Mouse (Mus musculus) kidney, postnatal 0 days (tissue): Measurements from ENCODE around the gene Arid1b. TPM values are rescaled to one million over a fixed set of nuclear protein-coding genes. Genes with fewer than 3 reads are reported as not detected.

Experiments used
- ATAC-seq: fragments of 200-750 bp; cut with Nextera tagmentation; replicated peaks from 2 replicates; pipeline ENCODE4 v1.8.0; 2017; ENCODE audit warnings: low read depth, moderate number of reproducible peaks, moderate TSS enrichment, moderate library complexity; ENCODE audit not compliant: low FRiP score
- DNase-seq: peaks from one replicate; pipeline ENCODE4 v3.0.0-alpha.2; 2016; ENCODE audit warnings: low spot score
- H3K27ac ChIP-seq: fragments of 300-500 bp; sonication (generic); 2 replicates; pipeline ENCODE4 v1.5.1; 2014; ENCODE audit warnings: mild to moderate bottlenecking
- H3K27me3 ChIP-seq: fragments of 300-500 bp; sonication (generic); 2 replicates; pipeline ENCODE4 v1.6.1; 2014; ENCODE audit warnings: low read length, mixed read lengths; ENCODE audit not compliant: insufficient read depth
- H3K36me3 ChIP-seq: fragments of 300-500 bp; sonication (generic); 2 replicates; pipeline ENCODE4 v1.6.1; 2014; ENCODE audit warnings: low read length, mixed read lengths; ENCODE audit not compliant: insufficient read depth
- H3K4me1 ChIP-seq: fragments of 300-500 bp; sonication (generic); replicated peaks from 2 replicates; pipeline ENCODE4 v1.6.1; 2014; ENCODE audit warnings: antibody characterized with exemption, low read length, mixed read lengths; ENCODE audit not compliant: insufficient read depth
- H3K4me2 ChIP-seq: fragments of 300-500 bp; sonication (generic); 2 replicates; pipeline ENCODE4 v1.6.1; 2014; ENCODE audit warnings: mild to moderate bottlenecking, low read length, moderate library complexity, mixed read lengths
- H3K4me3 ChIP-seq: fragments of 300-500 bp; sonication (generic); replicated peaks from 2 replicates; pipeline ENCODE4 v1.5.1; 2014; ENCODE audit warnings: low read depth, low read length
- H3K9ac ChIP-seq: fragments of 300-500 bp; sonication (generic); 2 replicates; pipeline ENCODE4 v1.6.1; 2014; ENCODE audit warnings: low read depth, low read length
- H3K9me3 ChIP-seq: fragments of 300-500 bp; sonication (generic); replicated peaks from 2 replicates; pipeline ENCODE4 v1.6.1; 2016; ENCODE audit warnings: low read length, inconsistent platforms, mixed read lengths
- CTCF ChIP-seq: IDR thresholded peaks from 2 replicates; pipeline ENCODE4 v1.5.1; 2016; ENCODE audit warnings: antibody characterized with exemption, low read depth, mild to moderate bottlenecking, moderate library complexity
- WGBS: fragments of 180-500 bp; shearing (Covaris S2); extraction: QIAGEN DNeasy Blood & Tissue Kit; methylation state at CpG from one replicate; pipeline ENCODE4 v1.1.7; 2014; 5-methylcytosine and 5-hydroxymethylcytosine counted together
- polyA plus RNA-seq: library from polyadenylated mRNA; unstranded; fragments of >200 nt; fragmentation: Nextera tagmentation; extraction: Ambion mirVana; gene quantifications from 2 replicates; pipeline ENCODE4 v1.2.1, GENCODE M21; 2015

The Arid1b gene
- polyA plus RNA-seq, 1 experiment from 2014 or later, result 9.2 TPM

- peaks cover 33% of the 10 kb centered on the region for H3K4me1 ChIP-seq
- WGBS, result 41% methylated on average over 11 of the region's 11 CpGs
- no peak overlapping the region for H3K9ac ChIP-seq
- TF ChIP-seq CTCF, result no peak
- H3K4me3 ChIP-seq, result no peak overlapping the region
- H3K36me3 ChIP-seq, result 0 out of 2 replicates have a peak, but pooled peaks cover 4% of the 10 kb centered on the region
- DNase-seq, result no peak
- H3K27me3 ChIP-seq, result no peaks in the 10 kb centered on the region
- H3K9me3 ChIP-seq, result no peaks in the 10 kb centered on the region
- ATAC-seq, result no peak
- H3K27ac ChIP-seq, result peak overlapping the region; percentile 36
- H3K4me2 ChIP-seq, result no peak overlapping the region
Measured at GRCm38 (mm10) chr17:5246688-5247087, 252.6 kb downstream of the Arid1b start.

DNA sequence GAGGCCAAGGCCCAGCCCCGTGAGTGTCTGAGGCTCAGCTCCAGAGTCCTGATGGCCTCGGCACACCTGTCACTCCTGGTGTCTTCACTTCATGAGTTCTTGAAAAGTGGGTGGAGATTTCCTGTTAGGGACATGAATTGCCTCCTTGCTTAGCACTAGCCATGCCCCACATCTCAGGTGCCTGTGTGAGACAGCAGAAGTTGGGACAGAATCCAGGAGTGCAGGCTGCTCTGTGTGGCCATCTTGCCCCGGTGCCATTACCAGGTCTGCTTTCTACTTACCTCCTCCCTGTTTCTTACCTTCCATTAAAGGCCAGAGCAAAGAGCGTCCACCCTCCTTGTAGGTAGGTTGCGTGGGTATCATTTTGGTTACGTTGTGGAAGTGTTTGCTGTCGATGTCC is 253.1 kb downstream of the Arid1b start:
- WGBS, result 86% methylated on average over 7 of the region's 7 CpGs
- peak overlapping the region; percentile 42 for H3K27ac ChIP-seq

GRCm38 (mm10) chr17:5247737-5248136 is 253.6 kb downstream of the Arid1b start:
- no peak for ATAC-seq
- Histone ChIP-seq H3K4me2 (no peak overlapping the region), H3K27ac (peak overlapping the region; percentile 42; the same call in 1 of the 2 replicates), H3K36me3 (0 out of 2 replicates have a peak, but pooled peaks cover 4% of the 10 kb centered on the region), H3K27me3 (no peaks in the 10 kb centered on the region), H3K9ac (no peak overlapping the region), H3K4me3 (no peak overlapping the region), H3K4me1 (peaks cover 33% of the 10 kb centered on the region), H3K9me3 (no peaks in the 10 kb centered on the region)
- no peak for TF ChIP-seq CTCF
- 69% methylated on average over 15 of the region's 15 CpGs for WGBS
- DNase-seq, result no peak

More for the DNA sequence above, 253.1 kb downstream of the Arid1b start:
- no peak for TF ChIP-seq CTCF
- Histone ChIP-seq H3K9me3 (no peaks in the 10 kb centered on the region), H3K27me3 (no peaks in the 10 kb centered on the region), H3K36me3 (0 out of 2 replicates have a peak, but pooled peaks cover 4% of the 10 kb centered on the region), H3K4me2 (no peak overlapping the region), H3K4me3 (no peak overlapping the region), H3K9ac (no peak overlapping the region), H3K4me1 (peaks cover 33% of the 10 kb centered on the region)
- ATAC-seq, result no peak
- no peak for DNase-seq

GRCm38 (mm10) chr17:5248957-5249656 is 255.0 kb downstream of the Arid1b start:
- Histone ChIP-seq H3K4me1 (peaks cover 33% of the 10 kb centered on the region), H3K36me3 (peaks cover 7% of the 10 kb centered on the region; the same call in 1 of the 2 replicates), H3K4me2 (peak overlapping the region; percentile 8), H3K27ac (peak overlapping the region; percentile 33), H3K9ac (no peak overlapping the region), H3K9me3 (no peaks in the 10 kb centered on the region), H3K4me3 (no peak overlapping the region), H3K27me3 (no peaks in the 10 kb centered on the region)
- DNase-seq, result peak; percentile 85
- WGBS, result 20% methylated on average over 17 of the region's 17 CpGs
- ATAC-seq, result no peak
- TF ChIP-seq CTCF, result no peak

DNA sequence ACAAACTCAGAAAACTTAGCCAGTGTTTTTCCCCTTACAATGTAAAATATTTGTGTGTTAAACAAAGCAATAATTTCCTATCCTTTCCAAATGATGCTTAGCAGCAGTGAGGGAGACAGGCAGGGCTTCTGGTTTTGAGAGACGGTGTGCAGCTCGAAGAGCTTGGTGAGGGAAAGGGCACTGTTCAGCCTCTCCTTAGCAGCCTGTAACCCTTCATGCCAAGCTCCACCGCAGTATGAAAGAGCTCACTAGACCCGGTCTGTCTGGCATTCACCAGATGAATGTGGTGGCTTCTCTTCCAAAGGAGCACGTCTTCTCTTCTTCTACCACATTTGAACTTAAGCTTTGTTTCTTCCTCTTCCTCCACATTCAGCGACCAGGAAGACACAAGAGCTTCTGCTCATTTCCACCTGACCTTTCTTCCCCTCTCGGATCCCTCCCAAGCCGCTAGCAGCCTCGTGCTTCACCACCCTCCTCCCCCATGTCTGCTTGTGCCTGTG is 255.6 kb downstream of the Arid1b start:
- Histone ChIP-seq H3K27me3 (no peaks in the 10 kb centered on the region), H3K9me3 (no peaks in the 10 kb centered on the region), H3K4me1 (peaks cover 33% of the 10 kb centered on the region), H3K9ac (no peak overlapping the region), H3K36me3 (peaks cover 7% of the 10 kb centered on the region; the same call in 1 of the 2 replicates), H3K4me3 (no peak overlapping the region), H3K27ac (peak overlapping the region; percentile 33; the same call in 1 of the 2 replicates), H3K4me2 (no peak overlapping the region)
- DNase-seq (no peak), ATAC-seq (no peak)
- WGBS, result 47% methylated on average over 9 of the region's 9 CpGs
- no peak for TF ChIP-seq CTCF

DNA sequence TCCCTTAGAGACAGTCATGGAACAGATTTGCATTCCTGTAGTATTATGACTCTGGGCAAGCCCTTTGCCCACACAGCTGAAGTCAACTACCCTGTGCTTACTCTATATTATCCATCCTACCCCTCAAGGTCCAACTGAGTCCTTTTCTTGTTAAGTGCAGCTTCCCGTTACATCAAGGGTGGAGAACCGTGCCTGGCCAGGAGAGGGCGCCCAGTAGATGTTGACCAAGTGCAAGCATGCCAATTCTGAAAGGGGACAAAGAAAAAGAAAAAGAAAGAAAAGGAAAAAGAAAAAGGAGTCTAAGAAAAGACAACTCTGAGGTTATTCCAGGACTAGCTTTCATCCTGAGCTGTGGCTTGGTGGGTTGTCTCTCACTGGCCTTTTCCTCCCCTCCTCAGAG is 258.3 kb downstream of the Arid1b start:
- H3K9ac ChIP-seq, result no peak overlapping the region
- H3K4me3 ChIP-seq, result no peak overlapping the region
- ATAC-seq, result no peak
- peaks cover 24% of the 10 kb centered on the region for H3K4me1 ChIP-seq
- peaks cover 7% of the 10 kb centered on the region; the same call in 1 of the 2 replicates for H3K36me3 ChIP-seq
- no peak overlapping the region for H3K27ac ChIP-seq
- H3K4me2 ChIP-seq, result no peak overlapping the region
- DNase-seq, result peak; percentile 78
- WGBS, result 35% methylated on average over 3 of the region's 3 CpGs
- H3K9me3 ChIP-seq, result no peaks in the 10 kb centered on the region
- TF ChIP-seq CTCF, result peak; percentile 83
- H3K27me3 ChIP-seq, result no peaks in the 10 kb centered on the region
